Mouse (Mus musculus): ENCODE data around the gene Abcb6.

Abcb6 gene

GRCm38 (mm10) chr1:75147411-75148135, 32.6 kb downstream of the Abcb6 start:
- no peak for DNase-seq (ENCODE audit: low read depth in 1 of 2, low spot score in 2 of 2)

DNA sequence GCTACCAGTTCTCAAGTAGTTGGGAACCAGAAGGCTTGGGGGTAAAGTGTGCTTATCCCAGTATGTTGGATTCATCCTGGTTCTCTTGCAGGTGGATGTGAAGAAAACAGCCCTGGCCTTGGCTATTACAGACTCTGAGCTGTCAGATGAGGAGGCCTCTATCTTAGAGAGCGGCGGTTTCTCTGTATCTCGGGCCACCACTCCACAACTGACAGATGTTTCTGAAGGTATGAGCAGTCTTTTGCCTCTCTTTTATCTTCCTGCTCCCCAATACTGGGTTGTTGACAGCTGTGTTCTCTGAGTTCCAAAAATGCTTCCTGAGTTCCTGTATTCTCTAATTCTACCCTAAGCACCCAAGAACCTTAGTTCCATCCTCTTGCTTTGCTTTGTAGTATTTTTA, 34.6 kb downstream of the Abcb6 start:
- DNase-seq (ENCODE audit: low read depth in 1 of 2, low spot score in 2 of 2): no peak

DNA sequence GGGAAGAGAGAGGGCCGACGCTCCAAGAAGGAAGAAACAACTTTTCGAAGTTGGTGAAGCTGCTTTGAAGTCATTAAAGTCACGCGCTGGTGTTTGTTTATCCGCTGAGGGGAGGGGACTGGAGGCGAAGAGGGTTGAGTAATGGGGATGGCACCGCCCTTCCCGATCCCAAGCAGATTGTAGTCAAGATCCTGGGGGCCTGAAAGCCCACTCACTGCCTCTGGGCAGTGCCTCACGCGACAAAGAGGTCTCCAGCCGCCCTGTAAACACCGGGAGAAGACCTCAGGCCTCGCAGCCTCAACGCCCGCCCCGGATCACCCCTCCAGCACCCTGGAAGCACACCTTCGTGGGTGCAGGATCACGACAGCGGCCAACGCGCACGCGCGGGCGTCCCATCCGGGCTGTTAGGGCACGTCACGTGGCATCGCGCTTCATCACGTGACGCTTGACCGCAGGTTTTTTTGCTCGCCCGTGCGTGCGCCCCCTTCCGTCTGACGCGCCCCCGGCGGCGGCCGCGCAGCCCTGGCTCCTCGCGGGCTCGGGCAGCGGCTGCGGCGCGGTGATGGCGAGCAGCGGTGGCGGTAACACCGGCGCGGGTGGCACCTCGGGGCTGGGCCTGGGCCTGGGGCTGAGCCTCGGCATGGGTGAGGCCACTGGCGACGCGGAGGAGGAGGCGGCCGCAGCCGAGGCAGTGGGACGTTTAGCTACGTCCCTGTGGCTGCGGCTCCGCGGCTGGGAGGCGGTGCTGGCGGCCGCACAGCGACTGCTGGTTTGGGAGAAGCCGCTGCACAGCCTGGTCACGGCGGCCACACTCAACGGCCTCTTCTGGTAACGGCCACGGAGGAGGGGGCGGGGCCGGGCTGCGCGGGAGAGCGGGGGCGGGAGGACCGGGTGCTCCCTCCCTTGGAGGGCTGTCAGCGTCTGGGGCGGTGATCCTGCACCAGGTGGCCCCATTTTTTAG, 37.6 kb downstream of the Abcb6 start, which contains the start of the genes Cnppd1 and Retreg2:
Cnppd1 (minus strand) TSS at position 411 of the 961 bp plus-strand sequence.
Retreg2 (plus strand) TSS at position 478 of the 961 bp plus-strand sequence.
- DNase-seq (ENCODE audit: low read depth in 1 of 2, low spot score in 2 of 2): peak; percentile 80 to 95

DNA sequence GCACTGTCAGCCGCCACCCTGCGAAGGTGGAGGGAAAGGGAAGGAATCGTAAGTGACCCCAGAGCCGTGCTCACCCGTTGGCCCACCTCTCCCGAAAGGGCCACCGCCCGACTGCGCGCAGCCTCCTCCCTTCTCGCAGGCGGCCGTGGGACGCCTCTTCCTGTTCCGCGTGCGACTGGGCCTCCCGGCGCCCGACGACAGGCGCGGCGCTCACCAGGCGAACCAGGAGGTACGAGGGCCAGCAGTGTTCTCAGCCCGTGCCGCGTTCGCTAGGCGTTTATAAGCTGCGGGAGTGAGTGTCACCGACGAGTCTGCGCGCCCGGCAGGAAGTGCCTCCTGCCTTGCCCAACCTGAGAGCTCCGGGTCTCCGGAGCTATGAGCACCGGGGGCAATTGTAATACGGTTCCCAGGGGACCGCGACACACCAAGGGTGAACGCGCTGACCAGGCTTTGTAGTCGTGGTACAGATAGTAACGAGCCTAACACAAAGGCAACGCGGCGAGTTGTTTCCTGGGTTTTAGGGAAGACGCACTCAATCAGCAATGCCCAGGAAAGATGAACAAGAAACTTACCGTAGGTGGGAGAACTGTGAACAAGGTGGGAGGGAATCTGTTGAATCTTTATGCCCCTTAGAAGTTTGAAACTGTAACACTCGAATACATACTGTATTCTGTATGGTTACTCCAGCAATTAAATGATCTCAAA, 38.6 kb downstream of the Abcb6 start:
- peak in 1 of 2 experiments; percentile 63 for DNase-seq (ENCODE audit: low read depth in 1 of 2, low spot score in 2 of 2)

DNA sequence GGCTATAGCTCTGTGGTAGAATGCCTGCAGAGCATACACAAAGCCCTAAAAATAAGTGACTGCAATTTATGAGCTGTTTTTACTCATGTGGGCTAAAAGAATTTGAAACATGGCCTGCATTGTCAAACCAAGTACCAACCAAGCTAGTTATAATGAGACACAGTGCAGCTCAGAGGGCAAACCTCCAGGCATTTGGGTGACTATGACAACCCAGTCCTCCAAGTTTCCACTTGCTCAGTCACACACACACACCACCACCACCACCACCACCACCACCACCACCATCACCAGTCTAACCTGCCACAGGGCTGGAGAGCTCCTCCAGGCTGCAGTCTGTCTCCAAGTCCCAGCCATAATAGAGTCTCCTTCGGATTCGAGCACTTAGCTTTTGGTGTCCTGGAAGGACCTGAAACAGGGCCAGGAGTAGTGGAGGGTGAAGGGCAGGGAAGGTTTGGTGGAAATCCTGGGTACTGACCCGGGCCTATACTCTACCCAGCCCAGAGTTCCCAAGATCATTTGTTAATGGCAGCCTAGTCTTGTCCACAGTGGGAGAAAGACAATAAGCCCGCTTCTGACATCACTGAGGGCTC, 39.5 kb downstream of the Abcb6 start:
- DNase-seq (ENCODE audit: low read depth in 1 of 2, low spot score in 2 of 2): no peak

DNA sequence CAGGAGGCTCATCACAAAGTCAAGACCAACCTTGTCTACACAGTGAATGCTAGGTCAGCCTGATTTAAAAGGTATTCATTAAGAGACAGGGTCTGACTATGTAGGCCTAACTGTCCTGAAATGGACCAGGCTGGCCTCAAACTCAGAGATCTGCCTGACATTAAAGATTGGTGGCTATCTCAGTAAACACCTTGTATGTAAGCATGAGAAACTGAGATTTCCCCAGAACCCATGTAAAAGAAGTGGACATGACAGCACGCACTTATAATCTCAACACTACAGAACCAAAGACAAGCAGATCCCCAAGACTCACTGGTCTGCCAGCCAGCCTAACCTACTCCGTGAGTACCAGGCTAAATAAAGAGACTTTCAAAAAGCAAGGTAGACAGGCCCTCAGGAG, 41.7 kb downstream of the Abcb6 start:
- no peak for DNase-seq (ENCODE audit: low read depth in 1 of 2, low spot score in 2 of 2)

DNA sequence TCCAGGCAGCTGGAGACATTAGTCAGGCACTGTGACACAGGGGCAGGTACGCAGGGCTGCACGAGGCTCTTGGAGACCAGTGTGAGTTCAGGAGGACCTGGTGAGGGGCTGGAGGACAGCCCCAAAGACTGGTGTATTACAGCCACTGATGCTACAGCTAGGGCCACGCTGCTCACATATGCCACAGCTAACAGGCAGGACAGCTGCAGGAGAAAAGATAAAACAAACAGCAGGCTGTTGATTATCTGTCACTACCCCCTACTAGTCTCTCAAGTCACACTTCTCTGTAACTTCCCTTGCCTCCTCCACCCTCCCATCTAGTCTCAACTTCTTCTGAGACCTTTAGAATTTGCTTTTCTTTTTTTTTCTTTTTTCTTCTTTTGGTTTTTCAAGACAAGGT, 43.5 kb downstream of the Abcb6 start:
- no peak for DNase-seq (ENCODE audit: low read depth in 1 of 2, low spot score in 2 of 2)

GRCm38 (mm10) chr1:75136293-75136692, 43.9 kb downstream of the Abcb6 start:
- no peak for DNase-seq (ENCODE audit: low read depth in 1 of 2, low spot score in 2 of 2)

DNA sequence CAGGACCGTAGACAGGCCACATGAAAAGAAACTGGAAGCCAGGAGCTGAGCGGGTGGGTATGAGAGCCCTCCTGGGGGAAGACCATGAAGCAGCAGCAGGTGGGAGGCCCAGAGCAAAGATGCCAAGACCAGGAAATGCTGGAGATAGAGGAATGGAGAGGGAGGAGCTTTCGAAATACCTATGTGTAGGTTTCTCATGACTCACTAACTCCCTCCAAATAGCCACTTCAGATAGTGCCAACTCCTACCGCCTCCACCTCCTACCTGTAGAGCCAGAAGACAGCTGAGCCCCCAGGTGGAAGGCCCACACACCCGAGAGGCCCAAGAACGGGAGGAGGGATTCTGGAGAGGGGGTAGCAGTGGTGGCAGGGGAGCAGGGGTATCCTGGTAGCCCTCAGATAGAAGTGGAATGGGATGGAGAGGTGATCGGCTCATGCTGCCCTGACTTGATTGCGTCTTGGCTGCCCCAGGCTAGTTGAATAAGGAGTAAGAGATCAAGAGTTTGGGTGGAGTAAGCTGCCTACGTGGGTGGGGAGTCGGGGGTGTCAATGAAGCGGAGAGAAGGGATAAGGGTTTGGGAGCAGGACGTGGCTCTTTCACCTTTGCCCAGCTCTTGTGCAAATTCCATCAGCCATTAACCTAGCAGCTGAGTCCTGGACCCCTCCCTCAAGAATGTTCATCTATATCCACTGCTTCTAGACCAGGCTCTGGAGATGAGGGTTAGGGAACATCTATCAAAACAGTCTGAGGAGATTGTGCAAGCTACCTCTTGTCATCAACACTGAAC, 46.6 kb downstream of the Abcb6 start, which contains the start of gene Slc23a3:
Slc23a3 (minus strand) TSS at position 470 of the 787 bp plus-strand sequence.
- DNase-seq (ENCODE audit: low read depth in 1 of 2, low spot score in 2 of 2): no peak

- DNase-seq (ENCODE audit: low read depth in 1 of 2, low spot score in 2 of 2): no peak
These were observed 51.6 kb downstream of the Abcb6 start for GRCm38 (mm10) chr1:75128641-75129040.

GRCm38 (mm10) chr1:75125418-75125817, 54.8 kb downstream of the Abcb6 start:
- no peak for DNase-seq (ENCODE audit: low read depth in 1 of 2, low spot score in 2 of 2)

GRCm38 (mm10) chr1:75124346-75125321, 55.6 kb downstream of the Abcb6 start, which contains the start of gene Nhej1:
Gene Nhej1, minus strand, starts transcription at chr1:75125200.
- peak; percentile 76 to 87 for DNase-seq (ENCODE audit: low read depth in 1 of 2, low spot score in 2 of 2)

DNA sequence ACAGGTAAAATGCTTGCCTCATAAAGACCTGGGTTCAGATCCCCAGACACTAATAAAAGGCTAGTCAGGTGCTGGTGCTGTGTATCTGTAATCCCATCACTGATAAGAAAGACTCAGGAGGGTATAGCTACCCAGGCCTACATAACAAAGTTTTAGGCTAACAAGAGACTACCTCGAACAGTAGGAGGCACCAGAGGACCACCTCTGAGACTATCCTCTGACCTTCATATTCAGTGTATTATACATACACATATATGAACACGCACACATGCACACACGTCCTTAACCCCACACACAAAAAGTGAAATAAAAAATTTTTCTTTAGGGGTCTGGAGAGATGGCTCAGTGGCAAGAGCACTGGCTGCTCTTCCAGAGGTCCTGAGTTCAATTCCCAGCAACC, 58.0 kb downstream of the Abcb6 start:
- DNase-seq (ENCODE audit: low read depth in 1 of 2, low spot score in 2 of 2): no peak

Measured in monocyte, adult 2 months (primary cell).